Mouse (Mus musculus): ENCODE measurements around the gene Prn.

- TF ChIP-seq CTCF (IDR thresholded peaks at IDR 0.05; ENCODE audit: low read depth, low read length) (no peak), POLR2A (IDR thresholded peaks at IDR 0.05; ENCODE audit: extremely low read depth, insufficient read depth, low read length) (peak; percentile 93)
These were observed at the start of gene Prn, which contains the start of gene Prnp for GRCm38 (mm10) chr2:131909683-131910572.

Data from liver, adult 2 months (tissue).